Mouse (Mus musculus): Measurements from ENCODE around the gene Lrrc75a. TPM values are rescaled to one million over a fixed set of nuclear protein-coding genes. Genes with fewer than 3 reads are reported as not detected.

Lrrc75a gene
- total and polyA plus RNA-seq, 3 experiments, result 7.0 to 8.9 TPM; not detected in 1

- H3K9ac ChIP-seq (ENCODE audit: control insufficient read depth, low read depth, low read length, poor library complexity, severe bottlenecking), result no peak overlapping the region
- no peaks in the 10 kb centered on the region for H3K9me3 ChIP-seq (replicated peaks; ENCODE audit: insufficient read depth, low read length)
- H3K79me2 ChIP-seq (ENCODE audit: control insufficient read depth, insufficient read depth, low read length, poor library complexity), result peaks cover 16% of the 10 kb centered on the region
- TF ChIP-seq MXI1 (IDR thresholded peaks at IDR 0.05; ENCODE audit: low read depth, low read length), result no peak
- no peak for TF ChIP-seq MYB (IDR thresholded peaks at IDR 0.05; ENCODE audit: low read depth, low read length)
- TF ChIP-seq CHD1 (IDR thresholded peaks at IDR 0.05; ENCODE audit: low read depth, low read length), result no peak
- TF ChIP-seq ZC3H11A (IDR thresholded peaks at IDR 0.05; ENCODE audit: low read depth, low read length), result no peak
- no peak for TF ChIP-seq UBTF (IDR thresholded peaks at IDR 0.05; ENCODE audit: borderline replicate concordance, insufficient read depth, low read depth, low read length)
- peaks cover 7 to 19% of the 10 kb centered on the region in 2 experiments; a peak in 3 of 4 replicates for H3K4me1 ChIP-seq (ENCODE audit: control insufficient read depth in 1 of 2, insufficient read depth in 2 of 2, low read length in 2 of 2)
- no peak for DNase-seq (ENCODE audit: low read depth, low spot score)
- H3K27me3 ChIP-seq (ENCODE audit: control insufficient read depth in 1 of 2, insufficient read depth in 2 of 2, low read length in 2 of 2), result no peaks in the 10 kb centered on the region
- peaks cover 10 to 25% of the 10 kb centered on the region in 2 experiments for H3K36me3 ChIP-seq (ENCODE audit: control insufficient read depth in 1 of 2, insufficient read depth in 2 of 2, low read length in 2 of 2)
- H3K4me3 ChIP-seq (ENCODE audit: control insufficient read depth in 1 of 2, insufficient read depth in 1 of 2, low read depth in 2 of 2, low read length in 2 of 2), result no peak overlapping the region
- H3K27ac ChIP-seq (ENCODE audit: control insufficient read depth, low read depth, low read length), result no peak overlapping the region
These were observed 91.1 kb downstream of the Lrrc75a start for GRCm38 (mm10) chr11:62557205-62557604.

GRCm38 (mm10) chr11:62555896-62556412 lies 92.4 kb downstream of the Lrrc75a start:
- peaks cover 10 to 25% of the 10 kb centered on the region in 2 experiments for H3K36me3 ChIP-seq (ENCODE audit: control insufficient read depth in 1 of 2, insufficient read depth in 2 of 2, low read length in 2 of 2)
- no peaks in the 10 kb centered on the region for H3K27me3 ChIP-seq (ENCODE audit: control insufficient read depth in 1 of 2, insufficient read depth in 2 of 2, low read length in 2 of 2)
- no peak for TF ChIP-seq ZMIZ1 (IDR thresholded peaks at IDR 0.05; ENCODE audit: low read depth, low read length)
- no peak for TF ChIP-seq POLR2A (IDR thresholded peaks at IDR 0.05; ENCODE audit: control insufficient read depth in 1 of 2, insufficient read depth in 1 of 2, low read depth in 1 of 2, low read length in 2 of 2, poor library complexity in 1 of 2)
- no peak for TF ChIP-seq GATA1 (IDR thresholded peaks at IDR 0.05; ENCODE audit: low read depth, low read length)
- TF ChIP-seq SIN3A (IDR thresholded peaks at IDR 0.05; ENCODE audit: low read length), result no peak
- TF ChIP-seq RCOR1 (IDR thresholded peaks at IDR 0.05; ENCODE audit: low read depth, low read length), result no peak
- no peak for TF ChIP-seq ZC3H11A (IDR thresholded peaks at IDR 0.05; ENCODE audit: low read depth, low read length)
- no peak for TF ChIP-seq MYC (IDR thresholded peaks at IDR 0.05; ENCODE audit: low read depth, low read length)
- TF ChIP-seq BHLHE40 (IDR thresholded peaks at IDR 0.05; ENCODE audit: borderline replicate concordance, low read depth, low read length), result no peak
- TF ChIP-seq ZKSCAN1 (IDR thresholded peaks at IDR 0.05; ENCODE audit: low read depth, low read length), result no peak
- TF ChIP-seq TCF12 (IDR thresholded peaks at IDR 0.05; ENCODE audit: low read depth, low read length), result no peak
- TF ChIP-seq ETS1 (IDR thresholded peaks at IDR 0.05; ENCODE audit: low read depth, low read length), result no peak
- TF ChIP-seq MAZ (IDR thresholded peaks at IDR 0.05; ENCODE audit: low read depth, low read length), result no peak
- TF ChIP-seq RAD21 (IDR thresholded peaks at IDR 0.05; ENCODE audit: low read depth, low read length), result no peak
- TF ChIP-seq JUND (IDR thresholded peaks at IDR 0.05; ENCODE audit: low read depth, low read length), result no peak
- TF ChIP-seq EP300 (IDR thresholded peaks at IDR 0.05; ENCODE audit: low read depth in 1 of 2, low read length in 2 of 2), result no peak
- TF ChIP-seq ZNF384 (IDR thresholded peaks at IDR 0.05; ENCODE audit: low read depth, low read length), result no peak
- no peak for TF ChIP-seq E2F4 (IDR thresholded peaks at IDR 0.05; ENCODE audit: borderline replicate concordance, low read depth, low read length)
- no peak for TF ChIP-seq UBTF (IDR thresholded peaks at IDR 0.05; ENCODE audit: borderline replicate concordance, insufficient read depth, low read depth, low read length)
- H3K9me3 ChIP-seq (replicated peaks; ENCODE audit: insufficient read depth, low read length), result no peaks in the 10 kb centered on the region
- peaks cover 7 to 19% of the 10 kb centered on the region in 2 experiments; a peak in 3 of 4 replicates for H3K4me1 ChIP-seq (ENCODE audit: control insufficient read depth in 1 of 2, insufficient read depth in 2 of 2, low read length in 2 of 2)
- peaks cover 23% of the 10 kb centered on the region for H3K79me2 ChIP-seq (ENCODE audit: control insufficient read depth, insufficient read depth, low read length, poor library complexity)
- no peak overlapping the region for H3K27ac ChIP-seq (ENCODE audit: control insufficient read depth, low read depth, low read length)
- no peak overlapping the region for H3K4me3 ChIP-seq (ENCODE audit: control insufficient read depth in 1 of 2, insufficient read depth in 1 of 2, low read depth in 2 of 2, low read length in 2 of 2)
- H3K9ac ChIP-seq (ENCODE audit: control insufficient read depth, low read depth, low read length, poor library complexity, severe bottlenecking), result no peak overlapping the region
- no peak for DNase-seq (ENCODE audit: low read depth, low spot score)
